Mouse (Mus musculus) spleen, embryonic (tissue): Measurements from ENCODE around the gene Mettl16.

Source experiments
- CTCF ChIA-PET: fragments of 350-600 bp; sonication (Branson Sonifier 250); formaldehyde crosslinking; loops from one replicate; lab custom pipeline; 2022; lab: Charles Lee

The Mettl16 gene

GRCm38 (mm10) chr11:74829812-74830211 lies 59.2 kb downstream of the Mettl16 start:
- CTCF ChIA-PET: interaction anchor here (1.3 kb wide), 1 partner anchor 11 kb away, joined by 4 read pairs; no protein-coding TSS in a partner anchor

DNA sequence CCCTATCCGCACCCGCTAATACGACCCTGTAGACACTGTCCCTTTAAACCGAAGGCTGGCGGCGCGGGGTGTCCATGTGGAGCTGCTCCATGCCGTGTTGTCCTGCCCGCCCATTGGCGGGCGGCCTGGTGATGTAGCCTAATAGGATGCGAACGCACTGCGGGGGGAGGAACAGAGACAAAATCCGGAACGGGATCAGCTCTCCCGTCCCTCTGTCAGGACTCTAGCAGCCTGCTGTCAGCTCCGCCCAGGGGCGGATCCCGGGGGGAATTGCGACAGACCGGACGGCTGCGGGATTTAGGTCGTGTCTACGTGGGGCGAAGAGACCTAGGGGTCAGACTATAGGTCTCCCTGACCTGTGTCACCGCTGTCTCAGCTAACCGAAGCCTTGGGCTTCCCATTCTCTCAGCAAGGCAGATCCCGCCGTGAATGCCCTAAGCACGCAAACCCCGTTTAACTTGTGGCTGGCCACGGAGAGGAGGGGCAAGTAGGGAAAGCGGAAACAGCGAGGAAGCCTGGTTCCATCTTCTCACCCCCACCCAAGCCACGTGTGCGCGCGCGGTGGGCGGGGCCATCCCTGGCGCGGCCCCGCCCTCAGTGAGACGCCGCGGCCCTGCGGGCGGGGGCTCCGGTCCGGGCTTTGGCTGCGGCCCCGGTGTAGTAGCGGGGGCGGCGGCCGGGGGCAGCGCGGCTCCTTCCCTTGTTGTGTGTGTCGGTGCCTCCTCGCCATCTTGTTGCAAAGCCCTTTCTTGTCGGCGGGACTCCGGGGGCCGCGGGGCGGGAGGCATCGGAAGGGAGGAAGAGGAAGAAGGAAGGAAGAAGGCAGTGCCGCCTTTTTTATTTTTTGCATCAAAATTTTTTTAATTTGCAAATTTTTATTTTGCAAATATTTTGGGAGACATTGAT lies 59.9 kb downstream of the Mettl16 start, which contains the start of gene Mnt:
TSS of gene Mnt (plus strand) at position 665 of the 906 bp plus-strand sequence.
- CTCF ChIA-PET: interaction anchor here (1.3 kb wide), 1 partner anchor 10 kb away, joined by 4 read pairs; no protein-coding TSS in a partner anchor

DNA sequence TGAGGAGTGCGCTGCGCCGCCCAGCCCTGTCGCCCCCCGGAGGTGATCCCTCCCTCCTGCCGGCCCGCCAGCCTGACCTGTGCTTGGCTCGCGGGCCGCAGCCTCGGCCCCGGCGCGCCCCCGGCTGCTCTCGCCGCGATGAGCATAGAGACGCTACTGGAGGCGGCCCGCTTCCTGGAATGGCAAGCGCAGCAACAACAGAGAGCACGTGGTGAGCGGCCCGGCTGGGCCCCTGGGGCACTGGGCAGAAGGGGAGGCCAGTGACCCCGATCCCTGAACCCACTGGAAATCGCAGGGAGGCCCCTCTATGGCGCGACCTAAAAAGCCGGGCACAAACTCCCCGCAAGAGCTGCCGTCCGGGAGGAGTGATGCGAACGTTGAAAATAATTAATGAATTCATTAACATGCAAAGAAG lies 60.6 kb downstream of the Mettl16 start:
- CTCF ChIA-PET: no interaction called here

- CTCF ChIA-PET: no interaction called here
Observed at GRCm38 (mm10) chr11:74831606-74832451, 61.2 kb downstream of the Mettl16 start.

DNA sequence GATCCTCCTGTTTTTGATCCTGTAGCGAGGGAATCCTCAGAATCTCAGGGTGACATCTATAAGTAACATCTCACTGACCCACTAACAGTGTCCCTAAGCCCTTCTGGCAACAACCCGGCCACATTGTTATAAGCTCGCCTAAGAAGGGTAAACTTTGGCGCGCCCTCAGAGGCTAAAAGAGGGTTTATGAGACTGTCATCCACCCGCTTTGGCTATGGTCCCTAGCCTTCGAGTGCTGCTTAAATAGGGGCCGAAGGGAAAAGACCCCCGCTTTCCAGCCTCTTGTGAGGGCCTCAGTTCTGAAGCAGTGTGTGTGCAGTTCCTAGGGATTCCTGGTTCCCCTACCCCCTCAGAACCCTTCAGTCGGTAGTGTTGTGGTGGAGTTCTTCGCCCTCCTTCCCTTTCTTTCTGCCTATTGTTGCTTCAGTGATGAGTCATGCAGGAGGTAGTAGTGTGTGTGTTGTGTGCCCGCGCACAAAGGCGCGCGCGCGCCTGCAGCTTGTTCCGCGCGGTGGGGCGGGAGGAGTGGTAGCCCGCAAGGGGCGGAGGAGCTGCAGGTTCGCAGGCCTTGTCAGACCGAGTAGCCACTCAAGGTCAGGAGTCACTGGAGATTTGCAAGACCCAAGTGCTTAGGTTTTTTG lies 62.0 kb downstream of the Mettl16 start:
- CTCF ChIA-PET: no interaction called here

GRCm38 (mm10) chr11:74833536-74834358 lies 63.1 kb downstream of the Mettl16 start:
- CTCF ChIA-PET: no interaction called here

DNA sequence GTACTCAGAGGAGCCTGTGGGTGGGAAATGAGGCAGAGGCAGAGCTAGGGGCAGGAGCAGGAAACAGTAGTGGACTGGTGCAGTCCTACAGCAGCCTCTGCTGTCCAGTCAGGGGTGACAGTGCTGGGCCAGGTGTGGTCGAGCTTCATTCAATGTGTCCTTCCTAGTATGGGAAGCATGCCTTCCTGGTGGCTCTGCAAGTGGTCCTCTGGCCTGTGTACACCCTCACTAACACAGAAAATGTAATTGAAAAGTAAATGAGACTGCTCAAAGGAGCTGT lies 63.7 kb downstream of the Mettl16 start:
- CTCF ChIA-PET: no interaction called here

- CTCF ChIA-PET: no interaction called here
Observed at GRCm38 (mm10) chr11:74834650-74835277, 64.1 kb downstream of the Mettl16 start.

DNA sequence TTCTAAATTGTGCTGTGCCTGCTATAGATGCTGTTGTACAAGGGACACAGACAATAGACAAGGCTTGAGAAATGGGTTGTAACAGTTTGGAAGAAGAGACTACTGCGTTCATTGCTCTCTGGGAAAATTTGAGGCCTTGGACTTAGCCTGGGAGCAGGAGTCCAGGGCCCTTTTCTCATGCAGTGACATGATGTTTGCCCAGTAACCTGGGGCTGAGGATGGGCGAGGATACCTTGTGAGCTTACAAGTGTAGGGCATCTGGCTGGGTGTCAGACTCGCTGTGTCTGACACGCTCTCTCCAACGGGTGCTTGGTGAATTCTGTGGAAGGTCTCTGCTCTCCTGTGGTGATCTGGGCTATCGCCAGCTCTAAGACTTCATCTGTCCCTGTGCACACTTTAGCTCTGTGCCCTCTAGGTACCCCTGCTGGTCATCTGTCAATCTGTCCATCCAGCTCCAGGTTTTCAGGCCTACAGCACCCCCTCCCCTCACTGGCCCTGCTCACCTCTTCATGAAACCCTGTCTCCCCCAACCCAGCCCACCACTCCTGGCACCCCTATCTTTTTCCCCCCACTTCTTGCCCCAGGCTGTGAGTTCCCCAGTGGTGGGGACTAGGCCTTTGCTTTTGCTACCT lies 65.1 kb downstream of the Mettl16 start:
- CTCF ChIA-PET: no interaction called here

- CTCF ChIA-PET: interaction anchor here (1.3 kb wide), 1 partner anchor 16 kb away, joined by 4 read pairs; no protein-coding TSS in a partner anchor
Observed at GRCm38 (mm10) chr11:74836225-74837055, 65.8 kb downstream of the Mettl16 start.

DNA sequence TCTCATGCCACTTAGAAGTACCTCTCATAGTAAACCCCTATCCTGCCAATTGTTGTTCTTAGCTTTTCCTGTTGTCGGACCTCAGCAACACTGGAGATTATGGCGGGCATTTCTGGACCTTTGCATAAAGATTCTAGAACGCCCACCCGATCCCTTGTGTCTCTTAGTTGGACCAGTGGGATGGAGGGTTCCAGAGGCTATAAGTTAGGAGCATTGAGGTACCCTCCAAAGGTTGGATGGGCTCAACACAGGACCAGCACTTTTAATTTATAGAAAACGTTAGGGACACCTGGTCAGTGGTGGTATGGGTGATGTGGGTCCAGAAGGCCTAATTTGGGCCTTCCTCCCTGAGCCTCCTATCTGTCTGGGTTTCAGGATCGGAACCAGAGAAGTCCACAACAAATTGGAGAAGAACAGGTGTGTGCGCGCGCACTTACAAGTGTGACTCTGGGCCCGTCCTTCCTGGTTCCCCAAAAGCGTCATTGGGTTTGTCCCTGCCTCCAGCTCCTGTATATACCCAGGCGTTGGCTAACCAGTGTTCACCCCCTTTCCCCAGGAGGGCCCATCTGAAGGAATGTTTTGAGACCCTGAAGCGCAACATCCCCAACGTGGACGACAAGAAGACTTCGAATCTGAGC lies 66.5 kb downstream of the Mettl16 start:
- CTCF ChIA-PET: interaction anchor here (1.3 kb wide), 1 partner anchor 16 kb away, joined by 4 read pairs; no protein-coding TSS in a partner anchor

GRCm38 (mm10) chr11:74837694-74838431 lies 67.2 kb downstream of the Mettl16 start:
- CTCF ChIA-PET: interaction anchor here (1.1 to 1.3 kb wide), 2 partner anchors 12 to 17 kb away, joined by 3 to 4 read pairs; no protein-coding TSS in a partner anchor

DNA sequence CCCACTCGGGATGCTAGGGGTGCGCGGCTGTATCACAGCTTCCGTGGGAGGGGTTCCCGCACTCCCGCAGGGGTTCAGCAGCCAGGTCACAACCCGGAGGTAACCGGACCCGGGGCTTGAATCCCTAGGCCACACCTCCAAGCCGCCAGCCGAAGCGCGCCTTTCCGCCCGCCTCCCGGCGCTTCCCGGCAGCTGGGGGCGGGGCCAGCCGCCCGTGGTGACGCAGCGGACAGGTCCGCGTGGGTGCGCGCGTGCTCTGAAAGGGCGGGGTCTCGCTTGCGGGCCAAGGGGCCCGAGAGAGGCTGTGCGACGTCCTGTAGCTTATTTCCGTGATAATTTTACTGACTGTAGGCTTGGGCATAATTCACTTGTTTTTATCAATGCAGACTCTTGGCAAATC lies 67.8 kb downstream of the Mettl16 start:
- CTCF ChIA-PET: interaction anchor here (1.1 kb wide), 1 partner anchor 12 kb away, joined by 3 read pairs; no protein-coding TSS in a partner anchor

DNA sequence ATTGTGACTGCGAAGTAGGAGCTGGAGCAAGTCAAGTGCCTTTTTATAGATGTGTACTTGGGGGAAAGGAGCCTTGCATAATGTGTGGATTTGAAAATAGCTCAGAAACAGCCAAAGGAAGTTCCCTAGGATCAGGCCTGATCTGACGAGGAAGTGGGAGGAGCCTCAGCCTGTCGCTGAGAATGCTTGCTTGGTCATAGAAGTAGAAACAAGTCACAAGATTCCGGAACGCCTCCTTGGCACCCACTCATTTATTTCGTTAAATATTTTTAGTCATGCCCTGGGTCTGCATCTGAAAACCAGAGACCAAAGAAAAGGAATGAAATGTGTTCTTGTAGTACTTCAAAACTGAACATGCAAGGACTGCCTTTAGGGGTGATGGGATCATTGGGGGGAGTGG lies 68.3 kb downstream of the Mettl16 start:
- CTCF ChIA-PET: interaction anchor here (1.1 kb wide), 1 partner anchor 13 kb away, joined by 3 read pairs; no protein-coding TSS in a partner anchor

DNA sequence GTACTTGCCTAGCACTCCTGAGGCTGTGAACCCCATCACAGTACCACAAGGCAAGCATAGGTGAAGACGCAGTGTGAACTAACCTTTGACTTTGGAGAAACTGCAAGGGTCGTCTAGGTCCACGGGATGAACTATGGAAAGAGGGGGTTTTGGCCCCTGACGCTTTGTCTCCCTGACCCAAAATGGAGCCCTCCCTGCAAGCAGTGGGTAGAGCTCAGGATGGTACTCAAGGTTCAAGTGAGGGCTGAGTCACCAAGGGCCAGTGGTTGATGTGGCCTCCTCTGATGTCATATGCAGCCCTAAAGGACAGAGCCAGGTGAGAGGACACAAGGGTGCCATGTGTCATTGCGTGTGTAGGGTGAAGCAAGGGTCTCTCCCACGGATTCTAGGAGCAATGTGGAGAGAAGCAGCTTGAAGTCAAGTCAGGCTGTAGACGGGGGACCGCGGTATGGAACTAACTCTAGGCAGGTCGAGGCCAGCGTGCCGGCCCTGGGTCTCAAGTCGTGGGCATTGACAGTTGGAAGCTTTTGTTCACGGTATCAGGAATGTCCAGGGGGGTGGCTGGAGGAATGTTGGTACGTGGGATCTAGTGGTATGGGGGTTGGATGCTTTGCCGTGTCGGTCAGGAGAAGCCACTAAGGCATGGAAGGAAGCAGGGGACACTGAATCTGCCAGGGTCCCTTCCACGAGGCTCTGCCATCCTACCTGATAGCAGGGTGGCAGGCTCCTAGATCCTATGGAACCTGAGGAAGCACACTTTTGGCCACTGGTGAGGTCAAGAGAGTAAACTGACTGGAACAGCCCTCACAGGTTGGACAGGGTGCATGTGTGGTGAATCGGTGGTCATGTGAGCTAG lies 69.5 kb downstream of the Mettl16 start:
- CTCF ChIA-PET: interaction anchor here (0.6 to 1.0 kb wide), 2 partner anchors 10 to 14 kb away, joined by 4 to 6 read pairs; no protein-coding TSS in a partner anchor

DNA sequence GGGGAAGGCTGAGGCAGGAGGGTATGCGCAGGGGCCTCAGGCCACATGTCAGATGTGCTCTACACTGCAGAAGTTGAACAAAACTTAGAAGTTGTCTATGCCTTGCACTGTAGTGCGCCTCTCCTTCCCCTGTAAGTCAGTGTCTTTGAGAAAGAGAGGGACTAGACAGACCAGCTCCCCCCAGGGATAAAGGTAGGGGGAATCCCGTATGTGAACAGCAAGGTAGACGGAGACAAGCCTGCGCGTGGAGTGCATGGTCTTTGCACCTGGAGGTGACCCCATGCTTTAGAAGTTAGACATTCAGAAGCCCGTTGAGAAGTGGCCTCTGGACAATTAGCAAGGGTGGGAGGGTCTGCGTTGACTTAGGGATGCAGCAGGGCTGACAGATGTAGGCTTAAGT lies 70.1 kb downstream of the Mettl16 start:
- CTCF ChIA-PET: interaction anchor here (0.6 to 1.0 kb wide), 2 partner anchors 11 to 15 kb away, joined by 4 to 6 read pairs; no protein-coding TSS in a partner anchor
